Mouse (Mus musculus): ENCODE data around the gene Lctl.

DNA sequence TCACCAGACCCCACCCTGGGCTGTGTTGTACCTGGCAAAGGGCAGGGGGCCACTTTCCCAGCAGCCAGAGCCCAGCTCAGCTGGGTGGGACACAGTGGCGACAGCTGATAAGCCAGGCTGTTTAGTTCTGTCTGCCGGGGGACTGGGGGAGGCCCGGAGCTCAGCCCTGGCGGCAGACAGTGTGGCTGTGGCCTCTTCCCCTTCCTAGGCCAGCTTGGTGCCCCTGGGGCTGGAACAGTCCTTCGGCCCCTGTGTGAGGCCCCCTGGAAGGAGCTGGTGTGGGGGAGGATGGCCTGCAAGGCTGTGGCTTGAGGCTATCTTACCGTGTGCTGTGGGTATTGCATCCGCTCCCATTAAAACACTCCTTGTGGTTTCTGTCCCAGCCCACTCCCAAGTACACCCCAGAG is 38.6 kb upstream of the Lctl start:
- no peak for TF ChIP-seq CTCF (IDR thresholded peaks at IDR 0.05; ENCODE audit: extremely low read depth, insufficient read depth, insufficient read length, insufficient replicate concordance)
- no peak for TF ChIP-seq POLR2A (IDR thresholded peaks at IDR 0.05; ENCODE audit: low read depth, low read length)
